Mouse (Mus musculus): ENCODE measurements around the gene Mrpl28.

Mrpl28 gene

GRCm38 (mm10) chr17:26115956-26116487 is 7.3 kb upstream of the Mrpl28 start:
- in situ Hi-C loops (cut with MboI, MseI) = no loop called here

- in situ Hi-C loops (cut with MboI, MseI) = no loop called here
These were observed 6.6 kb upstream of the Mrpl28 start for GRCm38 (mm10) chr17:26116503-26117258.

- in situ Hi-C loops (cut with MboI, MseI) = no loop called here
These were observed 3.3 kb upstream of the Mrpl28 start for GRCm38 (mm10) chr17:26119766-26120710.

- in situ Hi-C loops (cut with MboI, MseI) = no loop called here
These were observed 714 bp upstream of the Mrpl28 start for GRCm38 (mm10) chr17:26122431-26123140.

GRCm38 (mm10) chr17:26124560-26124959 is 1.3 kb downstream of the Mrpl28 start:
- in situ Hi-C loops (cut with MboI, MseI) = no loop called here

GRCm38 (mm10) chr17:26125226-26125625 is 1.9 kb downstream of the Mrpl28 start:
- in situ Hi-C loops (cut with MboI, MseI) = no loop called here

- in situ Hi-C loops (cut with MboI, MseI) = no loop called here
These were observed 7.9 kb downstream of the Mrpl28 start for GRCm38 (mm10) chr17:26131062-26131732.

- in situ Hi-C loops (cut with MboI, MseI) = no loop called here
These were observed 8.9 kb downstream of the Mrpl28 start for GRCm38 (mm10) chr17:26131856-26132853.

GRCm38 (mm10) chr17:26137106-26137750 is 13.9 kb downstream of the Mrpl28 start:
- in situ Hi-C loops (cut with MboI, MseI) = no loop called here

- in situ Hi-C loops (cut with MboI, MseI) = no loop called here
These were observed 14.4 kb downstream of the Mrpl28 start for GRCm38 (mm10) chr17:26137751-26138130.

- in situ Hi-C loops (cut with MboI, MseI) = no loop called here
These were observed 15.0 kb downstream of the Mrpl28 start, which contains the start of gene Axin1 for GRCm38 (mm10) chr17:26138239-26138836. Axin1 (plus strand) TSS chr17:26138688.

- in situ Hi-C loops (cut with MboI, MseI) = no loop called here
These were observed 15.6 kb downstream of the Mrpl28 start for GRCm38 (mm10) chr17:26138901-26139381.

- in situ Hi-C loops (cut with MboI, MseI) = no loop called here
These were observed 19.5 kb downstream of the Mrpl28 start for GRCm38 (mm10) chr17:26142796-26143195.

GRCm38 (mm10) chr17:26143386-26143785 is 20.1 kb downstream of the Mrpl28 start:
- in situ Hi-C loops (cut with MboI, MseI) = no loop called here

- in situ Hi-C loops (cut with MboI, MseI) = no loop called here
These were observed 25.8 kb downstream of the Mrpl28 start for GRCm38 (mm10) chr17:26149056-26149455.

GRCm38 (mm10) chr17:26151886-26152630 is 28.8 kb downstream of the Mrpl28 start:
- in situ Hi-C loops (cut with MboI, MseI) = no loop called here

- in situ Hi-C loops (cut with MboI, MseI) = no loop called here
These were observed 39.4 kb downstream of the Mrpl28 start for GRCm38 (mm10) chr17:26162736-26163135.

GRCm38 (mm10) chr17:26168039-26168438 is 44.7 kb downstream of the Mrpl28 start:
- in situ Hi-C loops (cut with MboI, MseI) = no loop called here

Measured in T-helper 1 cell (primary cell).